Mouse (Mus musculus) NIH3T3 (cell line): Measurements from ENCODE around the gene Rap1gap2.
A peak's percentile ranks its signal among the peaks of the same experiment; 100 is the strongest.

Source experiments
- DNase-seq: peaks from one replicate; pipeline ENCODE4 v3.0.0-alpha.2; 2012; ENCODE audit warnings: low read depth

Gene Rap1gap2

GRCm38 (mm10) chr11:74536140-74536842 is 74.4 kb downstream of the Rap1gap2 start:
- DNase-seq: no peak

- DNase-seq: no peak
Observed at GRCm38 (mm10) chr11:74534380-74534779, 76.3 kb downstream of the Rap1gap2 start.

- no peak for DNase-seq
Observed at GRCm38 (mm10) chr11:74533050-74533449, 77.7 kb downstream of the Rap1gap2 start.

DNA sequence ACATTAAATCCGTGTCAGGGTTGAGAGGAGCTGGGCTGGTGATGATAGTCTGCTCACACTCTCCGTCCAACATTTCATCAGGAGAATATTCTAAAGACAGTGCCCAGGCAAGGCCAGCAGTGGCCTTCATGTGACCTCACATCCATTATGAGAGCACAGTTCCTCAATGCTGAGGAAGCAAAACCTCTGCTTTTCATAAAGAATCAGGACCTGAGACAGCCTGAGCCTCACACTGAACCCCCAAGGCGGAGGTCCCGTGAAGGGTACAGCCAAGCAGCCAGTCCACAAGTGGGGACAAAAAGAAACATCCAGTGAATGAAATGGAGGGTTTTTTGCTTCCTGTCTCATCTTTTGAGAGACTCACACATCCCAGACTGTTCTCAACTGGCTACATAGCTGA is 78.3 kb downstream of the Rap1gap2 start:
- no peak for DNase-seq

DNA sequence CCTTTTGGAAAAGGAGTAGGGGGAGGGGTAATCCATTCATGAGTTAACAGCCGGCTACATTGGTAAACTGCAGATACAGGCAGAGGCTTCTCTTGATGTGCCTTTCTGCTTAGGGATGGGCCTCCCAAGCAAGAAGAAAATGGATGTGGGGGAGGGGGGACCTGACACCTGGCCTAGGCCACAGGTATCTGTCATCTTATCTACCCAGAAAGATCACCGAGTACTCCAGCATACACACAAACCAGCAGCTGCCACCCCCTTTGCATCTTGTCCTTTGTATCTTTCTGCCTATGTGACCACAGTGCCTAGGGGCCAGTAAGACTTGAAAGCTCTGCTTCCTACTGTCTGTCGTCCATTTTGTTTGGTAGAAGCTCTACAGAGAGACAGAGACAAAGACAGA is 79.0 kb downstream of the Rap1gap2 start:
- no peak for DNase-seq

GRCm38 (mm10) chr11:74529803-74530202 is 80.9 kb downstream of the Rap1gap2 start:
- peak; percentile 61 for DNase-seq

DNA sequence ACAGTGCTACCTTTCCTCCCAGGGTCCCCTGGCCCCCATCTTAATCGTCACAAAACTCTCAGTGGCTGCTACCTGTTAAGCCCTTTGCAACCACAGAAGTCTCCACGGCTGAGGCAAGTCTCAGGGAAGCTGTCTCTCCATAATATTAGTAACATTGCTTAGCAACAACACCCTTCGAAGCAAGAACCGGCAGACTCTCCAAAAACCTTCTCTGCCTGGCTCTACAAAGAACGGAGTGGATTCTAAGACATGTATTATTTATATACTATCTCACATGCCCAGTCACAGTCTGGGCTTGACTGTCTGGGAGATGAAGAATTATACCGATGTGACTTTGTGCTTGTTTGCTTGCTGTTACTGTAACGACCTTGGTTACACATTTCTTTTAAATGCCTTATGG is 83.2 kb downstream of the Rap1gap2 start:
- no peak for DNase-seq

DNA sequence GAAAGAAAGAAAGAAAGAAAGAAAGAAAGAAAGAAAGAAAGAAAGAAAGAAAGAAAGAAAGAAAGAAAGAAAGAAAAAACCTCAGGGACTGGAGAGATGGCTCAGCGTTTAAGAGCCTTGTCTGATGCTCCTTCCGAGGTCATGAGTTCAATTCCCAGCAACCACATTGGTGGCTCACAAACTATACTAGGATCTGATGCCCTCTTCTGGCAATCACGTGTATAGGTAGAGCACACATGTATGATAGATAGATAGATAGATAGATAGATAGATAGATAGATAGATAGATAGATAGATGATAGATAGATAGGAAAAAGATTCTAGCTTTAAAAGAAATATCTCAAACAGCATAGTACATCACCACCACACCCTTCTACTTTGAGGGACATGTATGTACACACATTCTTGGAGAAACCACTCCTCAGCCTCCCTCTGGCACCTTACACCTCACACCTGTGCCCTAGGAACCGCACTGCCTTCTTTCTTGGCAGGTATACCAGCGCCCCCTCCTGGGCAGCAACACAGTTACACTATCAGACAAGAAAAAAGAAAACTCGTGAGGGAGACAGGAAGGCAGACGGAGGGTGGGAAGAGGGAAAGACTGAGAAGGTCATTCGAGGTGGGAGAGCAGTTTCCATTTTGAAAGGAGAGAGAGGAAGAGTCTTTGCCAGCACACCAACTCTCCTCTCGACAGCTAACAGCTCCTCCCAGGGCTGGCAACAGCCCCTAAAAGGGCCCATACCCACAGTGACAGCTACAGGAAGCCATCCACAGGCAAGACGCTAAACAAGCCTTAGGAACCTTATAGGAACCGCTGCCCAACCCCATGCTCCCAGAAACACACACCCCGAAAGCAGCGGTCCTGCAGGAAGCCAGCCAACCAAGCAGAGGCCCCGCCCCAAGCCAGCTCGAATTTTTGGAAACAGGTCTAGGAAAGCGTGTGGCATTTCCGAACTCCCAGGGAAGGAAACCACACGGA is 84.2 kb downstream of the Rap1gap2 start:
- peak; percentile 76 for DNase-seq

- no peak for DNase-seq
Observed at GRCm38 (mm10) chr11:74525605-74526004, 85.1 kb downstream of the Rap1gap2 start.

DNA sequence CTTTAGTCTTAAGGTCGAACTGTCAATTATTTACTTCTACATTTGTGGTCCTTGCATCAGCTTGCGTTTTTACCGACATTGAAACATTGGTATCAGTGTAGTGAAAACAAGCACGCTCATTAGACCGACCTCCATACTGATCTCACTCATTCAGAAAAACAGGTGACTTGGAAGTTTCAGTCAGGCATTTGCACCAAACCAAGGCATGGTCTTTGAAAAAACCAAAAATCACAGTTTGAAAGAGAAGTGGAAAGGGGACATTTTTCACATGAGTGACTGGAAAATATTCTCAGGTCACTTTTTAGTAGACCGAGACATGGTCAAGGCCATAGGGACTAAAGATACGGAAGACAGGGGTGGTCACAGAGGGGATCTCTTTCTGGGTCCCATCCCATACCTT is 85.5 kb downstream of the Rap1gap2 start:
- DNase-seq: no peak

GRCm38 (mm10) chr11:74524050-74524965 is 86.4 kb downstream of the Rap1gap2 start:
- no peak for DNase-seq

DNA sequence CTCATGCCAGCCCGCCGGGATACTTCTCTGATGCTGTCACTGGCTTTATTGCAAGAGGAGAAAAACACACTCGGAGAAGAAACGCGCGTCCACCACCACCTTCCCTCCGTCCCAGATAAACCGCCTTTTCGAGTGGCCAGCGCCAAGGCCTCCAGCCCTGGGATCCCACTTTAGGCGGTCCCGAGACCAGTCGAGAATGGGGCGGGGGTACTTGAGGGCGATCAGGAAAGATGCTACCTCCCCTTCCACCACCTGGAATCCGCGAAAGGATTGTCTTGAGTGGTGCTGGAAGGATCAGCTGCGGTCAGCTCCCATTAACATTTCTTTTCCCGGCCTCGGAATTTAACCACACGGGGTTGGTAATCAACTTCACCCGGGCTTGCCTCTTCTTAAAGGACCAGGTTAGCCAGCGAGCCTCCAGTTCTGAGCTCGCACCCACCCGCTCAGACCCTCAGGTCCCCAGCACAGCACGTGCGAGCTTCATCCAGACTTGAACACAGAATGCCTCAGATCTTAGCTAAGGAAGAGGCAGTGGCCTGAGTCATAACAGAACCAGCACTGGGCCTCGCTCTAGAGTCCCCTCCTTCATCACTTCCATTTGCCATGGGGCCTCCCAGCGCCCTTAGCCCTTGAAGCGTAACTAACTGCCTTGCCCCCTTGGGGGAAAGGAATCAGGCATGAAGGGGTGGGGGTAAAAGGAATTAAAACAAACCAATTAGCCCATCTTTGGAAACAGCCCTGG is 87.3 kb downstream of the Rap1gap2 start:
- no peak for DNase-seq

DNA sequence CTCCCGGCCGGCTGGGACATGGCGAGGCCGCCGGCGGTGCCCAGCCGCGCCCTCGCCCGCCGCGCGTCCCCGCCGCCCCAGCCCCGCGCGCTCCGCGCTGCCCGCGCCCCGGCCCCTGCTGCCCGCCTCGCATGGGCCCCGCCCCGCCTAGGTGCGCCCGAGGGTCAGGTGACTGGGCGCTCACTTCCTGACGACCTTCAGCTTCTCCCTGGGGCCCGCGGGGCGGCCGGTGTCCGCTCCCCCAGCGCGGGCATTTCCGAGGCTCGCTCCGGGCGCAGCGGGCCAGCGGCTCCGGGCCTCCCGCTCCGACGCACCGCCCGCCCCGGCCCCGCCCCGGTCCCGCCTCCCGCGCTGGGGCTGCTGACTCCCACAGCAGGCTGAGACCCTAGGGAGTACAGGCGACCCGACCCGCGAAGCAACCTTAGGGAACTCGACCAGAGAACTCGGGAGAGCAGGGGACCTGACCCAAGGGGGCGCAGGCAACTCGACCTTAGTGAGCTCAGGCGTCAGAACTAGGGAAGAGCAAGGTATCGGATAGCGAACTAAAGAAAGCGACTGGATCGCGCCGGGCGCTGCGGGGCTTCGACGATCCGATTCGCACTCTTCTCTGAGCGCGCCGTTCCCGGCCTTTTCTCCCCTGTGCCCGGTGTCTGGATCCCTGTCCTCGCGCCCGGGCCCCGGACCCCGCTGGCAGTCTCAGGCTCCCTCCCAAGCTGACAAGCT is 88.1 kb downstream of the Rap1gap2 start:
- peak; percentile 59 for DNase-seq

- DNase-seq: peak; percentile 48
Observed at GRCm38 (mm10) chr11:74521981-74522486, 88.7 kb downstream of the Rap1gap2 start.

DNA sequence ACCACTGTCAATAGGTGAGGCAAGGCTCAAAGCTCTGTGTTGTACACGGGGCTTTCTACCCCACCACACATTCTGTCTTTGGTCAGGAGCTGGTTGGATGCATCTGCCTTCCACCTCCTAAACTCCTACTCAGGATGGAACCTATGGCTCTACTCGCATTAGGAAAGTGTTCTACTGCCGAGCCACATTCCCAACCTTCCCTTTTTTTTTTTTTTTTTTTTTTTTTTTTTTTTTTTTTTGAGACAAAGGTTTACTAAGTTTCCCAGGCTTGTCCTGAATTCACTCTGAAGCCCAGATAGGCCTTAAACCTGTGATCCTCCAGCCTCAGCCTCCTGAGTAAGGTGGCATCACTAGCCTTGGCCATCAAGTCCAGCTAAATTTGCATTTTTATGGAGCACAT is 90.5 kb downstream of the Rap1gap2 start:
- DNase-seq: no peak

- no peak for DNase-seq
Observed at GRCm38 (mm10) chr11:74516112-74516511, 94.6 kb downstream of the Rap1gap2 start.

- no peak for DNase-seq
Observed at GRCm38 (mm10) chr11:74515046-74515445, 95.7 kb downstream of the Rap1gap2 start.

- no peak for DNase-seq
Observed at GRCm38 (mm10) chr11:74512595-74512994, 98.1 kb downstream of the Rap1gap2 start.

GRCm38 (mm10) chr11:74506275-74506674 is 104.4 kb downstream of the Rap1gap2 start:
- DNase-seq: no peak

DNA sequence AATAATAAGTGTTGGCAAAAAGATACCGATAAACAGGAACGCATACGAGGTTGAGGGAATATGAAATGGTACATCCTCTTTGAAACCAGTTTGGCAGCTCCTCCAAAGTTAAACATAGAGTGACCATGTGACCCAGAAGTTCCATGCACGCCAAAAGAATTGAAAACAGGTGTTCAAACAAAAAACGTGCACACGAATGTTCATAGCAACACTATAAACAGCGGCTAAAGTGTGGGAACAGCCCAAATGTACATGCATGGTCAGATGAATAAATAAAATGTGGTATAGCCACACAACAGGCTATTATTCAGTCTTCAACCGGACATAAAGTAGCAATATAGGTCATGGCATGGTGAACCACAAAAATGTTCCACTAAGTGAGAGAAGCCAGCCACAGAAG is 108.2 kb downstream of the Rap1gap2 start:
- DNase-seq: peak; percentile 52
